Mouse (Mus musculus): ENCODE measurements around the gene Tnfrsf13b. TPM values are rescaled to one million over a fixed set of nuclear protein-coding genes. Genes with fewer than 3 reads are reported as not detected.
A peak's percentile ranks its signal among the peaks of the same experiment; 100 is the strongest.

Gene Tnfrsf13b
- polyA plus RNA-seq, 1 experiment from 2014 or later: 10.8 TPM

DNA sequence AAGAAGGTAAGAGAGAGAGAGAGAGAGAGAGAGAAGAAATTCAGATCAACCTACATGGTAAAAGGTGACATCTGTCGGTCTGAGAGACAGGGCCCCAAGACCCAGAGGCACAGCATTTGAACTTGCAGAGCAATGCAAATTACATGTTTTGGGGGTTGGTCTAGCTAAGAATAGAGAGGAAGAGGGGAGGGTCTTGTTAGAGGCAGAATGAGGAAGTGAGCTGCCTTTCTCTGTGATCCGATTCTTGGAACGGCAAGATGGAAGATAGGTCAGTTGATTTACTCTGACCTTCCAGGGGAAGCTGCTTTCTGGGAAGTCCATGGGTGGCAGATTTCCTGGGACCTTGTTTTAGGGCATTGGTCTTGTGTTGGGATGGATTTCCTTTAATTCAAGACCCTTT lies 15.7 kb downstream of the Tnfrsf13b start:
- WGBS: 41% methylated on average over 3 of the region's 3 CpGs
- Histone ChIP-seq H3K27ac (ENCODE audit: low read length) (peak overlapping the region; percentile 62), H3K4me1 (ENCODE audit: insufficient read depth, low read depth, low read length) (no peaks in the 10 kb centered on the region), H3K4me2 (replicated peaks; ENCODE audit: low read depth, low read length) (peak overlapping the region; percentile 33; the same call in 1 of the 2 replicates), H3K27me3 (replicated peaks; ENCODE audit: insufficient read depth, low read length) (no peaks in the 10 kb centered on the region; the same call in 1 of the 2 replicates), H3K4me3 (ENCODE audit: low read depth, low read length) (no peak overlapping the region), H3K9me3 (ENCODE audit: low read length) (no peaks in the 10 kb centered on the region), H3K9ac (replicated peaks; ENCODE audit: low read depth) (no peak overlapping the region), H3K36me3 (ENCODE audit: insufficient read depth, low read length) (no peaks in the 10 kb centered on the region)
- TF ChIP-seq EP300 (IDR thresholded peaks at IDR 0.05) (no peak), CTCF (IDR thresholded peaks at IDR 0.05) (no peak)
- peak; percentile 63 for DNase-seq (ENCODE audit: low spot score)
- peak; percentile 41; the same call in 1 of the 2 replicates for ATAC-seq

DNA sequence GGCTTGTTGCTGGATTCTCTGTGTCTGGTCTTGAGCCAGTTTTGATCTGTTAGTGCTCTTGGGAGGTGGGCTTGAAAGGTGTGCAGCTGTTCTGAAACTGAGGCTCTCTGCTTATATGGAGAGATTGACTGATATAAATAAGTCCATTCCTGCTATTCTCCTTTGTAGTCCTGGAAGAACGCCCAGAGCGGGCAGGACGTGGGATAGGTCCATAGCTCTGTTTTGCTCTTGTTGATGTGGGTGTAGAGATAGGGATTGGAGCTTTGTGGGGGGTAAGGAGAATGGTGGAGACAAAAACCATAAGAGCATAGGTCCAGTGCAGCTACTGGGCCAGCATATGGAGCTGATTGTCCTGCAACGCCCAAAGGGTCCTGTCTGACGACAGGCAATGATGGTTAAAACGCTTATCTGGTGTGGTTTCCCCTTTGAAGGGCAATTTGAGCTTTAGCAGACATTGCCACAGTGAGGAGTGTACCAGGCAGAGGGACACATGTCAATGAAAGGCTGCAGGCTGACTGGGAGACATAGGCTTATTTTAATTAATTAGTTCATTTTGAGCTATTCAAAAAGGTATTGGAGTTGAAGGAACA lies 16.5 kb downstream of the Tnfrsf13b start:
- no peak for TF ChIP-seq CTCF (IDR thresholded peaks at IDR 0.05)
- TF ChIP-seq EP300 (IDR thresholded peaks at IDR 0.05): no peak
- H3K27me3 ChIP-seq (replicated peaks; ENCODE audit: insufficient read depth, low read length): no peaks in the 10 kb centered on the region; the same call in 1 of the 2 replicates
- 64% methylated on average over 6 of the region's 6 CpGs for WGBS
- H3K36me3 ChIP-seq (ENCODE audit: insufficient read depth, low read length): no peaks in the 10 kb centered on the region
- peak overlapping the region; percentile 33 for H3K4me2 ChIP-seq (replicated peaks; ENCODE audit: low read depth, low read length)
- peak overlapping the region; percentile 62; the same call in 1 of the 2 replicates for H3K27ac ChIP-seq (ENCODE audit: low read length)
- ATAC-seq (no peak), DNase-seq (ENCODE audit: low spot score) (peak; percentile 32)
- no peaks in the 10 kb centered on the region for H3K9me3 ChIP-seq (ENCODE audit: low read length)
- no peak overlapping the region for H3K4me3 ChIP-seq (ENCODE audit: low read depth, low read length)
- no peak overlapping the region for H3K9ac ChIP-seq (replicated peaks; ENCODE audit: low read depth)
- H3K4me1 ChIP-seq (ENCODE audit: insufficient read depth, low read depth, low read length): no peaks in the 10 kb centered on the region

DNA sequence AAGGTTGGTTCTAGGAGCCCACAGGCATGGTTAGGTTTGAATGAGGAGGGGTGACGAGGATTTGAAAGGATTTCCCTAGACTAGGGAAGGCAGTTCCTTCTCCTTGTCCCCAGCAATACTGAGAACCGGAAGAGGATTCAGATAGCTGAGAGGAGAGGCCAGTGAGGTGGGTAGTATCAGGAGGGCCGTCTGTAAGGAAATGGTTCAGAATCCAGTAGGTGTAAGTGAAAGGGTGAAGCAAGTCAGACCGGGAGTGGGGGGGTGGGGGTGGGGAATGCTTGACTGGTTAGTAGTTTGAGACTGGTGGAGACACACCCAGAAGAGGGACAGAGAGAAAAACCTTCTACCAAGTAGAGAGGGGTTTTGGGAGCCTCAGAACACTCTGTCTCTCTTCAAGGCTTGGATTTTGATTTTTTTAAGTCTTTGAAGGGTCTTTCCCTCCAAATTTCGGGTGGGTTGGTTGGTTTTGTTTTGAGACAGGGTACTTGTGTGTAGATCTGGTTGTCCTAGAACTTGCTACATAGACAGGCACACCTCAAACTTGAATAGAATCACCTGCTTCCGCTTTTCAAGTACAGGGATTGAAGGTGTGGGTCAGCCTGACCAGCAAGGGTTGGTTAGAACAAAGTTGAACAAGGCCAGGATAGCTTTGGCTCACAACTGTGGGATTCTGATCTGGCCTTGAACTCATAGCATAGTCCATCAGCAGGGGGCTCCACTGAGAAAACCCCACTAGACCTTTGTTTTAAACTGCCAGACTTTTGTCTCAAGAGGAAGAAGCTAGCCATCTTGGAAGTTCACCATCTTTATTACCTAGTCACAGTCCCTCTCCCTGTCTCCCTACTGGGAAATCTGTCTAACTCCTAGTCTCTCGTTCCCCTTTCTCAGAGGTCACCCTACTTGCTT lies 17.3 kb downstream of the Tnfrsf13b start:
- Histone ChIP-seq H3K4me1 (ENCODE audit: insufficient read depth, low read depth, low read length) (no peaks in the 10 kb centered on the region), H3K9ac (replicated peaks; ENCODE audit: low read depth) (no peak overlapping the region), H3K4me3 (ENCODE audit: low read depth, low read length) (no peak overlapping the region), H3K27ac (ENCODE audit: low read length) (no peak overlapping the region), H3K36me3 (ENCODE audit: insufficient read depth, low read length) (no peaks in the 10 kb centered on the region), H3K9me3 (ENCODE audit: low read length) (no peaks in the 10 kb centered on the region), H3K27me3 (replicated peaks; ENCODE audit: insufficient read depth, low read length) (no peaks in the 10 kb centered on the region; the same call in 1 of the 2 replicates), H3K4me2 (replicated peaks; ENCODE audit: low read depth, low read length) (0 out of 2 replicates have a peak overlapping the region, but pooled peaks have one; percentile 33)
- WGBS: 66% methylated on average over 7 of the region's 7 CpGs
- TF ChIP-seq EP300 (IDR thresholded peaks at IDR 0.05) (no peak), CTCF (IDR thresholded peaks at IDR 0.05) (peak; percentile 38)
- DNase-seq (ENCODE audit: low spot score): peak; percentile 6
- ATAC-seq: no peak

DNA sequence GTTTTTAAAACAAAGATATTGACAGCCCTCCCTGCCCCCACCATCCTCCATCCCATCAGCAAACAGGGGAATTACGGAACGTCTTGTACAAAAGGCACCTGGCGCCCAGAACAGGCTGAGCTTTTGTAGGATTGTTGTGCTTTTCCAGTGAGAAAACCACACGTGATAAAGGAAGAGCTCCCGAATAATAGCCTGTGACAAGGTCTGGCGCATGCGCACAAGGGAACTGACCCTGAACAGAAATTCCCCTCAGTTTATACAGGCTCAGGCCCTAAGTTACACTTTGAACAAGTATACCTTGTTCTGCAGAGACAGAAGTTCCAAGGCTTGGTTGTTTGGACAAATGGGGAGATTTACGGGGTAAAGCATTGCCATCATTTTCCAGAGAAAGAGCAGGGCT lies 19.0 kb downstream of the Tnfrsf13b start:
- ATAC-seq (no peak), DNase-seq (ENCODE audit: low spot score) (no peak)
- Histone ChIP-seq H3K4me3 (ENCODE audit: low read depth, low read length) (no peak overlapping the region), H3K9ac (replicated peaks; ENCODE audit: low read depth) (no peak overlapping the region), H3K27me3 (replicated peaks; ENCODE audit: insufficient read depth, low read length) (no peaks in the 10 kb centered on the region; the same call in 1 of the 2 replicates), H3K27ac (ENCODE audit: low read length) (no peak overlapping the region), H3K36me3 (ENCODE audit: insufficient read depth, low read length) (no peaks in the 10 kb centered on the region), H3K9me3 (ENCODE audit: low read length) (no peaks in the 10 kb centered on the region), H3K4me1 (ENCODE audit: insufficient read depth, low read depth, low read length) (no peaks in the 10 kb centered on the region), H3K4me2 (replicated peaks; ENCODE audit: low read depth, low read length) (no peak overlapping the region)
- no peak for TF ChIP-seq EP300 (IDR thresholded peaks at IDR 0.05)
- TF ChIP-seq CTCF (IDR thresholded peaks at IDR 0.05): no peak
- WGBS: 72% methylated on average over 8 of the region's 8 CpGs

DNA sequence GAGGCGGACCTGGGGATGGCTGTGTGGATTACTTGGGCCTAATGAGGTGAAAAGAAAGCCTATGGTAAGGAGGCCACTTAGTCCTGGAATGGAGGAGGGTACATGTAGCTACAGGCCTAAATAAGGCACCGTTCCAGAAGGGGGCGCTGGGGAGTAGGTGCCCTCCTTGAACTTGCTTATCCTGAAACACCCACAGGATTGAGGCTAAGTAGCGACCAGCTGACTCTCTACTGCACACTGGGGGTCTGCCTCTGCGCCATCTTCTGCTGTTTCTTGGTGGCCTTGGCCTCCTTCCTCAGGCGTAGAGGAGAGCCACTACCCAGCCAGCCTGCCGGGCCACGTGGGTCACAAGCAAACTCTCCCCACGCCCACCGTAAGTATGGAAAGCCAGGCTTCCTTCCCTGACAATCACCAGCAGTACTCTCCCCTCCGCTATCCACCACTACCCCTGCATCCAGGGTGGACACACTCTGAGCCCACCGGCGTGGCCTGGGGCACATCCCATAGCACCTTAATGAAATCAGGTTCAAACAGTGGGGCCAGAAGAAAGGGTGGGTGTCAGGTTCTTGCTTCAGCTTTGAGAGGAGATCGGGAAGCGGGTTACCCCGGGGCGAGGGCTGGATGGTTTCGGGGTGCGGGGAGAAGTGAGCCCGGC lies 20.2 kb downstream of the Tnfrsf13b start:
- WGBS: 20% methylated on average over 19 of the region's 20 CpGs
- H3K27me3 ChIP-seq (replicated peaks; ENCODE audit: insufficient read depth, low read length): no peaks in the 10 kb centered on the region; the same call in 1 of the 2 replicates
- DNase-seq (ENCODE audit: low spot score) (peak; percentile 57), ATAC-seq (peak; percentile 36; the same call in 1 of the 2 replicates)
- H3K4me2 ChIP-seq (replicated peaks; ENCODE audit: low read depth, low read length): peak overlapping the region; percentile 50
- H3K4me1 ChIP-seq (ENCODE audit: insufficient read depth, low read depth, low read length): no peaks in the 10 kb centered on the region
- H3K4me3 ChIP-seq (ENCODE audit: low read depth, low read length): peak overlapping the region; percentile 26
- no peaks in the 10 kb centered on the region for H3K9me3 ChIP-seq (ENCODE audit: low read length)
- no peak overlapping the region for H3K9ac ChIP-seq (replicated peaks; ENCODE audit: low read depth)
- H3K27ac ChIP-seq (ENCODE audit: low read length): no peak overlapping the region
- TF ChIP-seq CTCF (IDR thresholded peaks at IDR 0.05) (peak; percentile 69), EP300 (IDR thresholded peaks at IDR 0.05) (no peak)
- H3K36me3 ChIP-seq (ENCODE audit: insufficient read depth, low read length): no peaks in the 10 kb centered on the region

DNA sequence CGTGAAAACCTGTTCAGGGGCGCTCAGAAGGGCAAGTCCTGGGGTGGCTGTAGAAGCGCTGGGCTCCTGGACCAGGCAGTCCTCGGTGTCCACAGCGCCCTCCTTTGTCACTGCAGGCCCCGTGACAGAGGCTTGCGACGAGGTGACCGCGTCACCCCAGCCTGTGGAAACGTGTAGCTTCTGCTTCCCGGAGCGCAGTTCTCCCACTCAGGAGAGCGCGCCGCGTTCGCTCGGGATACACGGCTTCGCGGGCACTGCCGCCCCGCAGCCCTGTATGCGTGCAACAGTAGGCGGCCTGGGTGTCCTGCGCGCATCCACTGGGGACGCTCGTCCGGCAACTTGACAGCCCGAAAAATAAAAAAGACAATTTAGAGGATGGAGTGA lies 20.7 kb downstream of the Tnfrsf13b start:
- Histone ChIP-seq H3K9ac (replicated peaks; ENCODE audit: low read depth) (no peak overlapping the region), H3K36me3 (ENCODE audit: insufficient read depth, low read length) (peaks cover 5% of the 10 kb centered on the region), H3K27me3 (replicated peaks; ENCODE audit: insufficient read depth, low read length) (no peaks in the 10 kb centered on the region; the same call in 1 of the 2 replicates), H3K4me3 (ENCODE audit: low read depth, low read length) (peak overlapping the region; percentile 26), H3K9me3 (ENCODE audit: low read length) (no peaks in the 10 kb centered on the region), H3K4me1 (ENCODE audit: insufficient read depth, low read depth, low read length) (no peaks in the 10 kb centered on the region), H3K4me2 (replicated peaks; ENCODE audit: low read depth, low read length) (peak overlapping the region; percentile 50), H3K27ac (ENCODE audit: low read length) (no peak overlapping the region)
- WGBS: 9% methylated on average over 30 of the region's 32 CpGs
- TF ChIP-seq CTCF (IDR thresholded peaks at IDR 0.05) (peak; percentile 54), EP300 (IDR thresholded peaks at IDR 0.05) (no peak)
- ATAC-seq: peak; percentile 82
- peak; percentile 51 for DNase-seq (ENCODE audit: low spot score)

Measured in lung, postnatal 0 days (tissue).